Mouse (Mus musculus) cerebellum, adult 18-20 months (tissue): ENCODE measurements around the gene Ube2d3.
A peak's percentile ranks its signal among the peaks of the same experiment; 100 is the strongest.

Source experiments
- DNase-seq, 2 experiments: peaks; one replicate each; pipeline ENCODE4 v3.0.0; 2021

Ube2d3 gene

GRCm38 (mm10) chr3:135437758-135438495 is at the start of gene Ube2d3:
Gene Ube2d3, plus strand, starts transcription at chr3:135438149.
- peak; percentile 98 for DNase-seq

- DNase-seq: no peak
Measured at GRCm38 (mm10) chr3:135393186-135393585, 44.8 kb upstream of the Ube2d3 start.

- DNase-seq: no peak
Measured at GRCm38 (mm10) chr3:135395085-135395484, 42.9 kb upstream of the Ube2d3 start.

- DNase-seq: no peak
Measured at GRCm38 (mm10) chr3:135396081-135396480, 41.9 kb upstream of the Ube2d3 start.

- DNase-seq: no peak
Measured at GRCm38 (mm10) chr3:135397112-135397511, 40.8 kb upstream of the Ube2d3 start.

GRCm38 (mm10) chr3:135402201-135402658 is 35.7 kb upstream of the Ube2d3 start:
- peak; percentile 84 to 89 for DNase-seq

- DNase-seq: no peak
Measured at GRCm38 (mm10) chr3:135403211-135403610, 34.7 kb upstream of the Ube2d3 start.

- no peak for DNase-seq
Measured at GRCm38 (mm10) chr3:135403856-135404255, 34.1 kb upstream of the Ube2d3 start.

GRCm38 (mm10) chr3:135404599-135404998 is 33.4 kb upstream of the Ube2d3 start:
- DNase-seq: no peak

- no peak for DNase-seq
Measured at GRCm38 (mm10) chr3:135407351-135407750, 30.6 kb upstream of the Ube2d3 start.

GRCm38 (mm10) chr3:135409219-135409618 is 28.7 kb upstream of the Ube2d3 start:
- DNase-seq: no peak

GRCm38 (mm10) chr3:135411056-135411455 is 26.9 kb upstream of the Ube2d3 start:
- no peak for DNase-seq

GRCm38 (mm10) chr3:135411824-135412223 is 26.1 kb upstream of the Ube2d3 start:
- no peak for DNase-seq

GRCm38 (mm10) chr3:135417245-135417644 is 20.7 kb upstream of the Ube2d3 start:
- DNase-seq: no peak

GRCm38 (mm10) chr3:135417799-135418198 is 20.1 kb upstream of the Ube2d3 start:
- no peak for DNase-seq

GRCm38 (mm10) chr3:135420542-135421309 is 17.2 kb upstream of the Ube2d3 start:
- DNase-seq: no peak

GRCm38 (mm10) chr3:135421310-135421594 is 16.7 kb upstream of the Ube2d3 start:
- no peak for DNase-seq

GRCm38 (mm10) chr3:135422232-135422855 is 15.6 kb upstream of the Ube2d3 start:
- DNase-seq: no peak

- peak; percentile 80 to 94 for DNase-seq
Measured at GRCm38 (mm10) chr3:135422856-135423607, 14.9 kb upstream of the Ube2d3 start.

- DNase-seq: no peak
Measured at GRCm38 (mm10) chr3:135423608-135424212, 14.2 kb upstream of the Ube2d3 start, which contains the start of gene Cisd2. Gene Cisd2, minus strand, starts transcription at chr3:135423925.

- no peak for DNase-seq
Measured at GRCm38 (mm10) chr3:135436901-135437616, 890 bp upstream of the Ube2d3 start.

GRCm38 (mm10) chr3:135438531-135438912 is 573 bp downstream of the Ube2d3 start:
- DNase-seq: peak; percentile 86 to 95
